Mouse (Mus musculus): ENCODE data around the gene Pdss2. TPM values are rescaled to one million over a fixed set of nuclear protein-coding genes. Genes with fewer than 3 reads are reported as not detected.

The Pdss2 gene
- total RNA-seq (2014; fragmentation: Nextera tagmentation) = 4.8 and 5.9 TPM in 2 replicates
- total RNA-seq (2017) = 10.8 and 11.4 TPM in 2 replicates
- polyA plus RNA-seq (2012) = 2.8 and 3.8 TPM in 2 replicates

DNA sequence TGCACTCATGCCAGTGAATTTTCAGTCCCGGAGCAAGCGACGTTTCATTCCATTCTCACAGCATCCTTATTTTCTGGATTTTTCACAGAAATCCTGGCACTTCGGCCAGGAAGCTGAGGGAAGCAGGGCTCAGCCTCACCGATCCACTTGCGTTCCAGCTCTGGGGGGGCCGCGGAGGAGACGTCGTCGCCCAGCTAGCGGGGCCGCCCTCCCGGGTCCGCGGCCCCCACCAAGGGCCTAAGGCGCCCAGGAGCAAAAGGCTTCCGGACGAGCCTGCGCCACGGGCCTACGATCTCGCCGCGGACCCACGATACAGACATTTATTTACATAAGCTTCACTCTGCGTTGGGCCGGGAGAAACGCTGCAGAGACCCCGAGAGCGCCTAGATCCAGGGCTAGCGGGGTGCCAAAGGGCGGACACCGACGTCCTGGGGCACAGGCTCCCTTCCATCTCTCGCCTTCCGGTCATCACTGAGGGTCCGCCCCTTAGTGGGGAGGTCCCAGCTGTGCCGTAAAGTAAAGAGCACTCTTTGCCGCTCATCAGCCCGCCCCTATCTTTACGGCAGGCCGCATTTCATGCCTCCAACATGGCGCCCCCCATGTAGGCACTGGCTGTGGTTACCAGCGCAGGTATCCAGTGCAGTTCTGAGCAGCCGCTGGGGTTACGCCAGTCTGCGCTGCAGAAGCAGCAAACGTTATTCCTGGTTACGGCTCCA, at the start of gene Pdss2:
TSS of gene Pdss2 (plus strand) at position 577 of the 716 bp plus-strand sequence.
- peak; percentile 78 for ATAC-seq (ENCODE audit: extremely low read depth, insufficient number of reproducible peaks, low FRiP score, poor library complexity, severe bottlenecking)
- Histone ChIP-seq H3K27me3 (ENCODE audit: insufficient read depth, low read length) (no peaks in the 10 kb centered on the region), H3K36me3 (replicated peaks) (no peaks in the 10 kb centered on the region), H3K4me1 (ENCODE audit: insufficient read depth, low read depth, low read length) (no peaks in the 10 kb centered on the region; the same call in 1 of the 2 replicates), H3K9me3 (replicated peaks) (no peaks in the 10 kb centered on the region), H3K4me3 (ENCODE audit: low read depth, low read length) (peak within 1 kb of the TSS; percentile 82)
- DNase-seq (ENCODE audit: low spot score) = peak; percentile 55
- TF ChIP-seq CTCF (IDR thresholded peaks at IDR 0.05; ENCODE audit: low read depth, low read length) = no peak
- TF ChIP-seq GATA1 (IDR thresholded peaks at IDR 0.05; ENCODE audit: borderline replicate concordance, low read length) = no peak

DNA sequence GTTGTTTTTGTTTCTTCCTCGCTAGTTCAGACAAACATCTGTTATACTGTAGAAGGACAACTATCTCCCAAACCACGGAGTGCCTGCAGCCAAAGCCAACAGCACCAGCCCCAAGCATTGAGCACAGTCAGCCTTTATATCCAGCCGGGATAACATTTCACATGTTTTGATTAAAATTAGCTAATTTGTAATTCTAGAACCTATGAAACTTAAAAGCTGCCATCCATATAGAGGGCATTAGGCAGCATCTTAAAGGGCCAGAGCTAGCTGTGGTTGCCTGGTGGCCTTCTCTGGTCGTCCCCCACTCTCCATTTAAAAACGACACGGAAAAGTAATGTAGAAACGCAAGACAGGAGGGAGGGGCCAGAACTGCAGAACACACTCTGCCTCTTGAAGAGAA, 49.2 kb upstream of the Pdss2 start:
- no peaks in the 10 kb centered on the region for H3K36me3 ChIP-seq (replicated peaks)
- TF ChIP-seq GATA2 (IDR thresholded peaks at IDR 0.05; ENCODE audit: borderline replicate concordance, low read depth, low read length) (no peak), CTCF (IDR thresholded peaks at IDR 0.05; ENCODE audit: low read depth, low read length) (no peak), GATA1 (IDR thresholded peaks at IDR 0.05; ENCODE audit: borderline replicate concordance, low read length) (no peak), POLR2AphosphoS5 (IDR thresholded peaks at IDR 0.05; ENCODE audit: insufficient replicate concordance, low read depth, low read length) (no peak), TAL1 (conservative IDR thresholded peaks at IDR 0.05; ENCODE audit: low read depth, low read length) (no peak)
- H3K4me1 ChIP-seq (ENCODE audit: insufficient read depth, low read depth, low read length) = no peaks in the 10 kb centered on the region
- DNase-seq (ENCODE audit: low spot score) (no peak), ATAC-seq (ENCODE audit: extremely low read depth, insufficient number of reproducible peaks, low FRiP score, poor library complexity, severe bottlenecking) (no peak)
- no peak overlapping the region for H3K4me3 ChIP-seq (ENCODE audit: low read depth, low read length)
- H3K9me3 ChIP-seq (replicated peaks) = no peaks in the 10 kb centered on the region
- 0 out of 2 replicates have a peak, but pooled peaks cover 6% of the 10 kb centered on the region for H3K27me3 ChIP-seq (ENCODE audit: insufficient read depth, low read length)

- DNase-seq (ENCODE audit: low spot score) = no peak
- Histone ChIP-seq H3K36me3 (replicated peaks) (no peaks in the 10 kb centered on the region), H3K9me3 (replicated peaks) (no peaks in the 10 kb centered on the region), H3K4me1 (ENCODE audit: insufficient read depth, low read depth, low read length) (no peaks in the 10 kb centered on the region), H3K4me3 (ENCODE audit: low read depth, low read length) (no peak overlapping the region), H3K27me3 (ENCODE audit: insufficient read depth, low read length) (0 out of 2 replicates have a peak, but pooled peaks cover 6% of the 10 kb centered on the region)
- ATAC-seq (ENCODE audit: extremely low read depth, insufficient number of reproducible peaks, low FRiP score, poor library complexity, severe bottlenecking) = no peak
- TF ChIP-seq CTCF (IDR thresholded peaks at IDR 0.05; ENCODE audit: low read depth, low read length) = no peak
- TF ChIP-seq GATA1 (IDR thresholded peaks at IDR 0.05; ENCODE audit: borderline replicate concordance, low read length) = no peak
- TF ChIP-seq POLR2AphosphoS5 (IDR thresholded peaks at IDR 0.05; ENCODE audit: insufficient replicate concordance, low read depth, low read length) = no peak
- no peak for TF ChIP-seq GATA2 (IDR thresholded peaks at IDR 0.05; ENCODE audit: borderline replicate concordance, low read depth, low read length)
- TF ChIP-seq TAL1 (conservative IDR thresholded peaks at IDR 0.05; ENCODE audit: low read depth, low read length) = no peak
These were observed 48.7 kb upstream of the Pdss2 start for GRCm38 (mm10) chr10:43172554-43172953.

DNA sequence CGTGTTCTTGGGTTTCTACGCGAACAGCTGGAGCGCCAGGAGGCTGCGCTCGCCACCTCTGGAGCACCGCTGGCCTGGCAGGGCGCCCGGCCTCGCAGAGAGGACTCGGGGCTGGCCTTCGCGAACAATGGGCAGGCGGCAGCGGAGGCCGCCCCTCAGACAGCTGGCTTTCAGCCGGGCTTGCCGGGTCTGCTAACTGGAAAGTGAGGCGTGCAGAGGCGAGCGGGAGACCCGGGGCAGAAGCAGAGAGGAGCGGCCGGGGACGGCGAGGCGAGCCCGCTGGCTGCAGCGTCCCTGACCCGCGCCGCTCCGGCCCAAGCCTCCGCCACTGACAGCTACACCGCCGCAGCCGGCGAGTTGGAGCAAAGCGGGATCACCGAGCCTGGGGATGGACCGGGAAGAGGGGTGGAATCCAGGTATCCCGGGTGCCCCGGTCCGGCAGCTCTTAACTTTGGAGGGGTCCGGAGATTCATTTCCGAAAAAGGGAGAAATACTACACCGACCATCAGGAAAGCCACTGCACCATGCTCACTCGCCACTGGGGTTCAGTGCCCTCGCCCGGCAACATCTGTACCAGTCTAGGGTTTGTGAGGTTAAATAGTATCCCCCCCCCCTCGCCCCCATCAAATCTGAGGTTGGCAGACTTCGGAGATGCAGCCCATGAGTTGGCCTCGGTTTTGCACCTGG, 48.0 kb upstream of the Pdss2 start:
- DNase-seq (ENCODE audit: low spot score) (no peak), ATAC-seq (ENCODE audit: extremely low read depth, insufficient number of reproducible peaks, low FRiP score, poor library complexity, severe bottlenecking) (no peak)
- Histone ChIP-seq H3K9me3 (replicated peaks) (no peaks in the 10 kb centered on the region), H3K4me1 (ENCODE audit: insufficient read depth, low read depth, low read length) (no peaks in the 10 kb centered on the region), H3K27me3 (ENCODE audit: insufficient read depth, low read length) (0 out of 2 replicates have a peak, but pooled peaks cover 6% of the 10 kb centered on the region), H3K4me3 (ENCODE audit: low read depth, low read length) (no peak overlapping the region), H3K36me3 (replicated peaks) (no peaks in the 10 kb centered on the region)
- TF ChIP-seq TAL1 (conservative IDR thresholded peaks at IDR 0.05; ENCODE audit: low read depth, low read length) (no peak), GATA1 (IDR thresholded peaks at IDR 0.05; ENCODE audit: borderline replicate concordance, low read length) (no peak), CTCF (IDR thresholded peaks at IDR 0.05; ENCODE audit: low read depth, low read length) (no peak), GATA2 (IDR thresholded peaks at IDR 0.05; ENCODE audit: borderline replicate concordance, low read depth, low read length) (no peak), POLR2AphosphoS5 (IDR thresholded peaks at IDR 0.05; ENCODE audit: insufficient replicate concordance, low read depth, low read length) (no peak)

- DNase-seq (ENCODE audit: low spot score) = no peak
- H3K4me1 ChIP-seq (ENCODE audit: insufficient read depth, low read depth, low read length) = no peaks in the 10 kb centered on the region
These were observed 47.4 kb upstream of the Pdss2 start for GRCm38 (mm10) chr10:43173828-43174325.

More at GRCm38 (mm10) chr10:43173828-43174325, 47.4 kb upstream of the Pdss2 start:
- Histone ChIP-seq H3K4me3 (ENCODE audit: low read depth, low read length) (no peak overlapping the region), H3K9me3 (replicated peaks) (no peaks in the 10 kb centered on the region), H3K27me3 (ENCODE audit: insufficient read depth, low read length) (0 out of 2 replicates have a peak, but pooled peaks cover 6% of the 10 kb centered on the region), H3K36me3 (replicated peaks) (no peaks in the 10 kb centered on the region)
- ATAC-seq (ENCODE audit: extremely low read depth, insufficient number of reproducible peaks, low FRiP score, poor library complexity, severe bottlenecking) = no peak
- no peak for TF ChIP-seq TAL1 (conservative IDR thresholded peaks at IDR 0.05; ENCODE audit: low read depth, low read length)
- no peak for TF ChIP-seq POLR2AphosphoS5 (IDR thresholded peaks at IDR 0.05; ENCODE audit: insufficient replicate concordance, low read depth, low read length)
- no peak for TF ChIP-seq GATA2 (IDR thresholded peaks at IDR 0.05; ENCODE audit: borderline replicate concordance, low read depth, low read length)
- no peak for TF ChIP-seq GATA1 (IDR thresholded peaks at IDR 0.05; ENCODE audit: borderline replicate concordance, low read length)
- no peak for TF ChIP-seq CTCF (IDR thresholded peaks at IDR 0.05; ENCODE audit: low read depth, low read length)
